Mouse (Mus musculus) CH12.LX (cell line): ENCODE data around the gene 6030468B19Rik. TPM values are rescaled to one million over a fixed set of nuclear protein-coding genes. Genes with fewer than 3 reads are reported as not detected.
A peak's percentile ranks its signal among the peaks of the same experiment; 100 is the strongest.

ENCODE experiments used
- DNase-seq: peaks from one replicate; pipeline ENCODE4 v3.0.0-alpha.2; 2013; ENCODE audit errors: extremely low read depth
- H3K27ac ChIP-seq: 2 replicates; pipeline ENCODE4 v1.5.1; 2012; ENCODE audit warnings: low read depth, mild to moderate bottlenecking, control low read depth, moderate library complexity; ENCODE audit not compliant: insufficient read depth
- H3K27me3 ChIP-seq: replicated peaks from 2 replicates; pipeline ENCODE3; 2012; ENCODE audit warnings: inconsistent platforms
- H3K36me3 ChIP-seq, 2 experiments: replicated peaks in 1 of 2; 2 replicates each; pipeline versions ENCODE3 to v1.6.1; 2012; ENCODE audit warnings: inconsistent platforms in 1 of 2, low read length in 1 of 2, mild to moderate bottlenecking in 1 of 2, mixed read lengths in 1 of 2, moderate library complexity in 1 of 2; ENCODE audit not compliant: control insufficient read depth in 1 of 2, insufficient read depth in 1 of 2
- H3K4me1 ChIP-seq, 2 experiments: 2 replicates each; pipeline ENCODE4 v1.6.1; 2012; ENCODE audit warnings: inconsistent platforms in 1 of 2, moderate library complexity in 1 of 2; ENCODE audit not compliant: insufficient read depth in 2 of 2, control insufficient read depth in 1 of 2
- H3K4me2 ChIP-seq: 2 replicates; pipeline ENCODE4 v1.6.1; 2012; ENCODE audit warnings: low read depth, mild to moderate bottlenecking, control low read depth; ENCODE audit not compliant: poor library complexity, insufficient read depth, severe bottlenecking
- H3K4me3 ChIP-seq, 3 experiments: fragments of 150-350 bp in 1 of 3; sonication (generic) in 1 of 3; replicated peaks in 1 of 3; 2 replicates each; pipeline versions ENCODE3 to v1.5.1; 2011 to 2012; ENCODE audit warnings: low read depth in 2 of 3, low read length in 2 of 3, mild to moderate bottlenecking in 2 of 3, moderate library complexity in 2 of 3, control low read depth in 1 of 3, improper control_type of control experiment in 1 of 3, inconsistent platforms in 1 of 3, mixed read lengths in 1 of 3; ENCODE audit not compliant: poor library complexity in 1 of 3
- H3K79me2 ChIP-seq: replicated peaks from 2 replicates; pipeline ENCODE4 v1.6.1; 2012; ENCODE audit warnings: mild to moderate bottlenecking, moderate library complexity; ENCODE audit not compliant: control insufficient read depth, poor library complexity, insufficient read depth, severe bottlenecking; ENCODE audit errors: extremely low read depth
- H3K9ac ChIP-seq: 2 replicates; pipeline ENCODE4 v1.6.1; 2012; ENCODE audit warnings: low read depth, mild to moderate bottlenecking, control low read depth, moderate library complexity; ENCODE audit not compliant: insufficient read depth
- H3K9me3 ChIP-seq: replicated peaks from 2 replicates; pipeline ENCODE3; 2012; ENCODE audit warnings: low read length, inconsistent platforms, mixed read lengths
- CHD1 ChIP-seq: IDR thresholded peaks from 2 replicates; pipeline ENCODE4 v1.6.1; 2012; ENCODE audit warnings: low read depth, low read length, improper control_type of control experiment, inconsistent platforms
- ELF1 ChIP-seq: IDR thresholded peaks from 2 replicates; pipeline ENCODE4 v1.6.1; 2014; ENCODE audit warnings: low read depth, mild to moderate bottlenecking, inconsistent platforms, low read length, improper control_type of control experiment
- EP300 ChIP-seq: IDR thresholded peaks from 2 replicates; pipeline ENCODE4 v1.6.1; 2011; ENCODE audit warnings: low read length, improper control_type of control experiment
- ETS1 ChIP-seq: conservative IDR thresholded peaks from 2 replicates; pipeline ENCODE4 v1.6.1; 2012; ENCODE audit warnings: low read depth, mild to moderate bottlenecking, inconsistent platforms, low read length, improper control_type of control experiment, moderate library complexity
- HCFC1 ChIP-seq: IDR thresholded peaks from 2 replicates; pipeline ENCODE4 v1.6.1; 2012; ENCODE audit warnings: low read depth, mild to moderate bottlenecking, inconsistent platforms, low read length, improper control_type of control experiment
- IRF4 ChIP-seq: IDR thresholded peaks from 2 replicates; pipeline ENCODE4 v1.6.1; 2014; ENCODE audit warnings: low read depth, mild to moderate bottlenecking, inconsistent platforms, low read length, improper control_type of control experiment
- JUND ChIP-seq: conservative IDR thresholded peaks from 2 replicates; pipeline ENCODE4 v1.6.1; 2011; ENCODE audit warnings: low read depth, low read length, improper control_type of control experiment
- MAZ ChIP-seq: IDR thresholded peaks from 2 replicates; pipeline ENCODE4 v1.6.1; 2012; ENCODE audit warnings: low read depth, mild to moderate bottlenecking, inconsistent platforms, low read length, improper control_type of control experiment, moderate library complexity
- MEF2A ChIP-seq: IDR thresholded peaks from 2 replicates; pipeline ENCODE4 v1.6.1; 2014; ENCODE audit warnings: low read depth, mild to moderate bottlenecking, inconsistent platforms, low read length, improper control_type of control experiment, borderline replicate concordance
- MXI1 ChIP-seq: IDR thresholded peaks from 2 replicates; pipeline ENCODE4 v1.6.1; 2011; ENCODE audit warnings: mild to moderate bottlenecking, low read depth, low read length, improper control_type of control experiment
- NRF1 ChIP-seq: IDR thresholded peaks from 2 replicates; pipeline ENCODE4 v1.6.1; 2014; ENCODE audit warnings: low read depth, mild to moderate bottlenecking, inconsistent platforms, low read length, improper control_type of control experiment, moderate library complexity
- POLR2A ChIP-seq: IDR thresholded peaks from 2 replicates; pipeline ENCODE4 v1.6.1; 2011; ENCODE audit warnings: low read depth, mild to moderate bottlenecking, improper control_type of control experiment, low read length
- RAD21 ChIP-seq: IDR thresholded peaks from 2 replicates; pipeline ENCODE4 v1.6.1; 2011; ENCODE audit warnings: low read depth, mild to moderate bottlenecking, low read length, improper control_type of control experiment, moderate library complexity
- SIN3A ChIP-seq: IDR thresholded peaks from 2 replicates; pipeline ENCODE4 v1.6.1; 2012; ENCODE audit warnings: low read length, improper control_type of control experiment, inconsistent platforms
- SMC3 ChIP-seq: IDR thresholded peaks from 2 replicates; pipeline ENCODE4 v1.6.1; 2011; ENCODE audit warnings: low read depth, low read length, improper control_type of control experiment
- USF2 ChIP-seq: conservative IDR thresholded peaks from 2 replicates; pipeline ENCODE4 v1.6.1; 2011; ENCODE audit warnings: low read depth, low read length, improper control_type of control experiment
- ZKSCAN1 ChIP-seq: IDR thresholded peaks from 2 replicates; pipeline ENCODE4 v1.6.1; 2012; ENCODE audit warnings: low read depth, inconsistent platforms, low read length, improper control_type of control experiment, borderline replicate concordance
- ZMIZ1 ChIP-seq: IDR thresholded peaks from 2 replicates; pipeline ENCODE4 v1.6.1; 2012; ENCODE audit warnings: low read depth, mild to moderate bottlenecking, inconsistent platforms, low read length, improper control_type of control experiment
- ZNF384 ChIP-seq: IDR thresholded peaks from 2 replicates; pipeline ENCODE4 v1.6.1; 2012; ENCODE audit warnings: low read depth, low read length, improper control_type of control experiment, inconsistent platforms
- dilution Hi-C: fragments of 300-500 bp; cut with MboI; formaldehyde crosslinking; loops from 2 replicates; pipeline ENCODE4 v1.14.3; 2020; ENCODE audit warnings: low sequenced_read_pairs; ENCODE audit not compliant: extremely low pct_unique_long_range_greater_than_20kb, extremely low pct_ligation_motif_present
- in situ Hi-C: fragments of 300-500 bp; cut with MboI; formaldehyde crosslinking; loops from 3 replicates; pipeline ENCODE4 v1.14.3; 2019; ENCODE audit warnings: low sequenced_read_pairs, low pct_ligation_motif_present, low pct_unique_long_range_greater_than_20kb, mixed read lengths
- polyA plus RNA-seq: library from polyadenylated mRNA; unstranded; fragments of >175 nt; gene quantifications from 2 replicates; pipeline ENCODE4 v1.2.1, GENCODE M21; 2012; ENCODE audit warnings: low read depth; ENCODE audit not compliant: insufficient read length
- total RNA-seq, 2 experiments: library from RNA; depleted of rRNA; stranded (reverse); fragments of 300-350 nt in 1 of 2; fragments of >200 nt in 1 of 2; gene quantifications; 2 replicates each; pipeline ENCODE4 v1.2.3; 2012 to 2014

6030468B19Rik gene
- total and polyA plus RNA-seq, 3 experiments = 0.93 to 1.7 (median 1.5) TPM

DNA sequence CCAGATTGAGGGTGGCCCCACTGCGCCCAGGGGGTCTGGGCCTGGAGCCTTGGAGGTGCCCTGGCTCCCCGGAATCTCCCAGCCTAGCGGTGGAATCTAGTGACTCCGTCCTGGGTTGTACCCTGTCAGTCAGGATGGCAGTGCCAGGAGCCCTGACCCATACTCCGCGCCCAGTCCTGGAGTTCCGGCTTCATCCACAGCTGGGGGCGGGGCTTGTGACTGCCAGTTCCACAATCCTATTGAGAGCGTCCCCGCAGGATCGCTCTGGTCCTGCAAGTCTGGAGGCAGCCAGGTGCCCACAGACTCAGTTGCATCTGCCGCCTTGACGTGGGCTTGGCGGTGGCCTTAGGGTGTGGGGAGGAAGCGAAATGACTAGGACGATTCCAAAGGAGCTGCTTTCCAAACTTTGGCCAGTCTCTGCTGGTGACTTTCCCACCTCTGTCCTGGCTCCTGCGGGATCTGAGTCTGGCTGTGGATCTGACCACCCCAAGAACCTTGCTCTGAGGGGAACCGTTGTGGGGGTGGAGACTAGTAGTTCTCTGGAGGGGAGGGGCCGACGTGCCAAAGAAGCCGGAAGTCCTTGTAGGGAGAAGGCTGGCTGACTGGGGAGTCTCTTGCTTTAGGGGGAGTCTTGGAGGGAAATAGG lies 13.1 kb downstream of the 6030468B19Rik start (continued):
- TF ChIP-seq MAZ (0 out of 2 replicates have a peak, but pooled peaks have one; percentile 75), CHD1 (no peak; the same call in 1 of the 2 replicates), ELF1 (peak; percentile 86), USF2 (no peak), POLR2A (peak; percentile 62), MEF2A (no peak), HCFC1 (peak; percentile 32; the same call in 1 of the 2 replicates), ZNF384 (no peak), ETS1 (no peak; the same call in 1 of the 2 replicates), JUND (no peak), SIN3A (no peak; the same call in 1 of the 2 replicates), IRF4 (peak; percentile 49; the same call in 1 of the 2 replicates), NRF1 (no peak), RAD21 (no peak; the same call in 1 of the 2 replicates), MXI1 (no peak; the same call in 1 of the 2 replicates), ZKSCAN1 (no peak)

GRCm38 (mm10) chr11:117813867-117814266 lies 16.4 kb downstream of the 6030468B19Rik start:
- peaks cover 74 to 76% of the 10 kb centered on the region in 2 experiments for H3K36me3 ChIP-seq
- no peak for DNase-seq

More at GRCm38 (mm10) chr11:117813867-117814266, 16.4 kb downstream of the 6030468B19Rik start:
- dilution Hi-C loops = no loop called here
- peaks cover 67% of the 10 kb centered on the region for H3K79me2 ChIP-seq
- H3K4me1 ChIP-seq = peaks cover 20 to 83% of the 10 kb centered on the region in 2 experiments
- H3K9me3 ChIP-seq = no peaks in the 10 kb centered on the region
- H3K9ac ChIP-seq = no peak overlapping the region
- peak; percentile 33; the same call in 1 of the 2 replicates for TF ChIP-seq POLR2A
- no peak for TF ChIP-seq EP300
- 0 out of 2 replicates have a peak, but pooled peaks have one; percentile 1 for TF ChIP-seq ZMIZ1
- peak; percentile 1; the same call in 1 of the 2 replicates for TF ChIP-seq SMC3
- TF ChIP-seq, all 38 proteins: peak for 3
- Histone ChIP-seq H3K4me2 (no peak overlapping the region), H3K27me3 (no peaks in the 10 kb centered on the region), H3K4me3 (no peak overlapping the region), H3K27ac (peak overlapping the region; percentile 9; the same call in 1 of the 2 replicates)
- in situ Hi-C loops = no loop called here
